Mouse (Mus musculus): ENCODE results near the gene Stk25. TPM values are rescaled to one million over a fixed set of nuclear protein-coding genes. Genes with fewer than 3 reads are reported as not detected.

The Stk25 gene
- total and polyA plus RNA-seq, 2 experiments from 2014 or later = 107 to 134 TPM

- Histone ChIP-seq H3K9me3 (replicated peaks; ENCODE audit: control insufficient read depth, low read length) (no peaks in the 10 kb centered on the region), H3K27ac (ENCODE audit: low read depth) (no peak overlapping the region), H3K9ac (replicated peaks; ENCODE audit: low read depth, low read length) (no peak overlapping the region), H3K4me2 (ENCODE audit: low read depth, low read length) (no peak overlapping the region), H3K27me3 (ENCODE audit: control insufficient read depth, insufficient read depth, low read length) (no peaks in the 10 kb centered on the region), H3K4me1 (ENCODE audit: control insufficient read depth, insufficient read depth) (no peaks in the 10 kb centered on the region), H3K36me3 (replicated peaks; ENCODE audit: control insufficient read depth, insufficient read depth, low read length) (peaks cover 94% of the 10 kb centered on the region), H3K4me3 (ENCODE audit: low read depth, low read length) (no peak overlapping the region)
- DNase-seq (ENCODE audit: low spot score) (no peak), ATAC-seq (ENCODE audit: insufficient read depth, low read depth) (no peak)
- 37% methylated on average over 1 of the region's 1 CpGs for WGBS
- TF ChIP-seq CTCF (IDR thresholded peaks at IDR 0.05; ENCODE audit: low read depth) (no peak), EP300 (IDR thresholded peaks at IDR 0.05; ENCODE audit: low read depth) (no peak)
These were observed 34.0 kb downstream of the Stk25 start for GRCm38 (mm10) chr1:93624502-93624901.

GRCm38 (mm10) chr1:93618948-93619347 lies 39.5 kb downstream of the Stk25 start:
- TF ChIP-seq CTCF (IDR thresholded peaks at IDR 0.05; ENCODE audit: low read depth) = no peak
- TF ChIP-seq EP300 (IDR thresholded peaks at IDR 0.05; ENCODE audit: low read depth) = no peak
- Histone ChIP-seq H3K4me2 (ENCODE audit: low read depth, low read length) (no peak overlapping the region), H3K4me1 (ENCODE audit: control insufficient read depth, insufficient read depth) (no peaks in the 10 kb centered on the region), H3K27me3 (ENCODE audit: control insufficient read depth, insufficient read depth, low read length) (no peaks in the 10 kb centered on the region), H3K36me3 (replicated peaks; ENCODE audit: control insufficient read depth, insufficient read depth, low read length) (peaks cover 43% of the 10 kb centered on the region), H3K9me3 (replicated peaks; ENCODE audit: control insufficient read depth, low read length) (no peaks in the 10 kb centered on the region), H3K9ac (replicated peaks; ENCODE audit: low read depth, low read length) (no peak overlapping the region), H3K4me3 (ENCODE audit: low read depth, low read length) (no peak overlapping the region), H3K27ac (ENCODE audit: low read depth) (no peak overlapping the region)
- 0 out of 2 replicates have a peak, but pooled peaks have one; percentile 11 for ATAC-seq (ENCODE audit: insufficient read depth, low read depth)
- 48% methylated on average over 5 of the region's 5 CpGs for WGBS
- DNase-seq (ENCODE audit: low spot score) = no peak

DNA sequence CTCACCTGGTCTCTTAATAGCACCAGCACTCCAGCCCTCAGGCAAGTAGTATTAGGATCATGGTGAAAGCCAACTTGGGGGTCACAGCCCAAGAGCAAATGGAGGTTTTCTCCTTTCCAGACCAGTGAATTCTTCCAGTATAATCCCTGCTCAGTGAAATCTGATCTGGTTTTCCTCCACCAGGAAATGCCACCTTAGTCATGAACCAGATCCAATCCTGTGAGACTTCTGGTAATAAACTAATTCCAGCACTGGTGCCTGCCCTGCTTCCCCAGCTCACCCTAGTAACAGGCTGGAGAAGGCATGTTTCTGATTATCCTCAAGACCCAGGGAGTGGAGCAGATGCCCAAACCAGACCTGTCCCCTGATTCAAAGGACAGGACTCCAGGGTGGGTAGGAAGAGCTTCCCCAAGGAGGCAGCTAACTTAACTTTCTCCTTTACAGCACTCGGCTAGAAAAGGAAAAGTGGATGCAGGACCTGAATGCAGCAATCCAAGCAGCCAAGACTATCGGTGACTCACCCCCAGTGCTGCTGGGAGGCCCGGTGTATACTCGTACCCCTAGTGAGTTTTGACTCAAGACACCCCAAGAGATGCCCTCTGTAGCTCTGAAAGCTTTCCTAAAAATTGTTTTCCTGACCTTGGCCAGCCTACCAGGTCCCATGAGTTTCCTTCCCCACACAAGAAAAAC lies 40.3 kb downstream of the Stk25 start:
- Histone ChIP-seq H3K27me3 (ENCODE audit: control insufficient read depth, insufficient read depth, low read length) (no peaks in the 10 kb centered on the region), H3K36me3 (replicated peaks; ENCODE audit: control insufficient read depth, insufficient read depth, low read length) (peaks cover 36% of the 10 kb centered on the region), H3K9me3 (replicated peaks; ENCODE audit: control insufficient read depth, low read length) (no peaks in the 10 kb centered on the region), H3K9ac (replicated peaks; ENCODE audit: low read depth, low read length) (no peak overlapping the region), H3K4me2 (ENCODE audit: low read depth, low read length) (no peak overlapping the region), H3K4me1 (ENCODE audit: control insufficient read depth, insufficient read depth) (no peaks in the 10 kb centered on the region), H3K4me3 (ENCODE audit: low read depth, low read length) (no peak overlapping the region), H3K27ac (ENCODE audit: low read depth) (no peak overlapping the region)
- 77% methylated on average over 4 of the region's 4 CpGs for WGBS
- no peak for ATAC-seq (ENCODE audit: insufficient read depth, low read depth)
- TF ChIP-seq CTCF (IDR thresholded peaks at IDR 0.05; ENCODE audit: low read depth) = no peak
- no peak for TF ChIP-seq EP300 (IDR thresholded peaks at IDR 0.05; ENCODE audit: low read depth)
- no peak for DNase-seq (ENCODE audit: low spot score)

- Histone ChIP-seq H3K9ac (replicated peaks; ENCODE audit: low read depth, low read length) (no peak overlapping the region), H3K4me3 (ENCODE audit: low read depth, low read length) (no peak overlapping the region), H3K27ac (ENCODE audit: low read depth) (no peak overlapping the region), H3K9me3 (replicated peaks; ENCODE audit: control insufficient read depth, low read length) (no peaks in the 10 kb centered on the region), H3K4me1 (ENCODE audit: control insufficient read depth, insufficient read depth) (no peaks in the 10 kb centered on the region), H3K36me3 (replicated peaks; ENCODE audit: control insufficient read depth, insufficient read depth, low read length) (no peaks in the 10 kb centered on the region), H3K4me2 (ENCODE audit: low read depth, low read length) (no peak overlapping the region), H3K27me3 (ENCODE audit: control insufficient read depth, insufficient read depth, low read length) (no peaks in the 10 kb centered on the region)
- ATAC-seq (ENCODE audit: insufficient read depth, low read depth) (no peak), DNase-seq (ENCODE audit: low spot score) (no peak)
- WGBS = 86% methylated on average over 8 of the region's 8 CpGs
- TF ChIP-seq EP300 (IDR thresholded peaks at IDR 0.05; ENCODE audit: low read depth) = no peak
- TF ChIP-seq CTCF (IDR thresholded peaks at IDR 0.05; ENCODE audit: low read depth) = no peak
These were observed 48.7 kb downstream of the Stk25 start for GRCm38 (mm10) chr1:93609762-93610161.

DNA sequence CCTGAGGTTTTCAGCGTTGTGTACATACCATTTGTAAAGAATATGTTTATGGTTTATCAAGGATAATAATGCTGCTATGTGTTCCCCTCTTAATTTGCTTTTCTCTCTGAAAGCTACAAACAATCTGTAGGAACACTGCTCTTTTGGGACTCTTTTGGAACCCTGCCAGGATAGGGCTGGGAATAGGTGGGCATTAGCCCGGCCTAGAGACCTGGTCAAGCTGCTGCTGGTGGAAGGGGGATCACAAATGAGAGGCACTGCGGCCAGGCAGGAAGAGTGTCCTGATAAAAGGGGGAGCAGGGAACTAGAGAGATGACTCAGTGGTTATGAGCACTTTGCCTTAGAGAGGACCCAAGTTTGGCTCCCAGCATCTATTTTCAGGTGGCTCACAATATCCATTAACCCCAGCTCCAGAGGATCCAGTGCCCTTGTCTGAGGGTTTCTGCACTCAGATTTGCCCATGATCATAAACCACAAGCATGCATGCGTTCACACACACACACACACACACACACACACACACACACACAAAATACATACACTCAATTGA lies 49.7 kb downstream of the Stk25 start:
- H3K4me1 ChIP-seq (ENCODE audit: control insufficient read depth, insufficient read depth) = no peaks in the 10 kb centered on the region
- no peak overlapping the region for H3K9ac ChIP-seq (replicated peaks; ENCODE audit: low read depth, low read length)
- no peak overlapping the region for H3K4me2 ChIP-seq (ENCODE audit: low read depth, low read length)
- ATAC-seq (ENCODE audit: insufficient read depth, low read depth) (no peak), DNase-seq (ENCODE audit: low spot score) (no peak)
- H3K9me3 ChIP-seq (replicated peaks; ENCODE audit: control insufficient read depth, low read length) = no peaks in the 10 kb centered on the region
- TF ChIP-seq EP300 (IDR thresholded peaks at IDR 0.05; ENCODE audit: low read depth) (no peak), CTCF (IDR thresholded peaks at IDR 0.05; ENCODE audit: low read depth) (no peak)
- H3K4me3 ChIP-seq (ENCODE audit: low read depth, low read length) = no peak overlapping the region
- no peaks in the 10 kb centered on the region for H3K27me3 ChIP-seq (ENCODE audit: control insufficient read depth, insufficient read depth, low read length)
- 63% methylated on average over 4 of the region's 4 CpGs for WGBS
- no peak overlapping the region for H3K27ac ChIP-seq (ENCODE audit: low read depth)
- H3K36me3 ChIP-seq (replicated peaks; ENCODE audit: control insufficient read depth, insufficient read depth, low read length) = no peaks in the 10 kb centered on the region
